Mouse (Mus musculus) midbrain, postnatal 0 days (tissue): ENCODE measurements at regions not wholly inside any gene's neighbourhood (a gene's known extent, or its start where the extent isn't known, plus 50 kb on each side); places are given as distances from the start of the nearest gene placed in this dataset.

ENCODE experiments used
- ATAC-seq: fragments of 200-750 bp; cut with Nextera tagmentation; 2 replicates; pipeline ENCODE4 v1.8.0; 2017; ENCODE audit warnings: moderate number of reproducible peaks, mild to moderate bottlenecking, moderate TSS enrichment, moderate library complexity; ENCODE audit not compliant: low FRiP score
- DNase-seq: peaks from one replicate; pipeline ENCODE4 v3.0.0-alpha.2; 2015; ENCODE audit warnings: low spot score
- H3K27ac ChIP-seq: fragments of 300-500 bp; sonication (generic); 2 replicates; pipeline ENCODE4 v1.5.1; 2014; ENCODE audit warnings: low read depth, mild to moderate bottlenecking, low read length, mixed read lengths
- H3K27me3 ChIP-seq: fragments of 300-500 bp; sonication (generic); 2 replicates; pipeline ENCODE4 v1.6.1; 2014; ENCODE audit warnings: low read length, control low read depth, mixed read lengths; ENCODE audit not compliant: insufficient read depth
- H3K36me3 ChIP-seq: fragments of 300-500 bp; sonication (generic); 2 replicates; pipeline ENCODE4 v1.6.1; 2014; ENCODE audit warnings: low read length, control low read depth, mixed read lengths; ENCODE audit not compliant: insufficient read depth
- H3K4me1 ChIP-seq: fragments of 300-500 bp; sonication (generic); 2 replicates; pipeline ENCODE4 v1.6.1; 2014; ENCODE audit warnings: mild to moderate bottlenecking, control low read depth, antibody characterized with exemption, low read length, mixed read lengths; ENCODE audit not compliant: insufficient read depth
- H3K4me2 ChIP-seq: fragments of 300-500 bp; sonication (generic); 2 replicates; pipeline ENCODE4 v1.6.1; 2014; ENCODE audit warnings: low read depth, mild to moderate bottlenecking, low read length, mixed read lengths; ENCODE audit not compliant: poor library complexity, severe bottlenecking
- H3K4me3 ChIP-seq: fragments of 300-500 bp; sonication (generic); 2 replicates; pipeline ENCODE4 v1.5.1; 2014; ENCODE audit warnings: low read depth, mild to moderate bottlenecking, low read length, moderate library complexity
- H3K9ac ChIP-seq: fragments of 300-500 bp; sonication (generic); replicated peaks from 2 replicates; pipeline ENCODE4 v1.6.1; 2014; ENCODE audit warnings: mild to moderate bottlenecking, low read length, moderate library complexity, mixed read lengths; ENCODE audit not compliant: poor library complexity, severe bottlenecking
- H3K9me3 ChIP-seq: fragments of 300-500 bp; sonication (generic); 2 replicates; pipeline ENCODE4 v1.6.1; 2016; ENCODE audit warnings: low read length, control low read depth
- CTCF ChIP-seq: IDR thresholded peaks from 2 replicates; pipeline ENCODE4 v1.5.1; 2016; ENCODE audit warnings: antibody characterized with exemption, mild to moderate bottlenecking
- WGBS: fragments of 180-500 bp; shearing (Covaris S2); extraction: QIAGEN DNeasy Blood & Tissue Kit; methylation state at CpG from one replicate; pipeline ENCODE4 v1.1.7; 2014; 5-methylcytosine and 5-hydroxymethylcytosine counted together

- WGBS = 80% methylated on average over 3 of the region's 3 CpGs
- no peak for ATAC-seq
- no peak overlapping the region for H3K27ac ChIP-seq
These were observed 252.5 kb downstream of the Fam181b start for GRCm38 (mm10) chr7:93332203-93332602.

GRCm38 (mm10) chr7:93336420-93336819 is 256.8 kb downstream of the Fam181b start:
- Histone ChIP-seq H3K4me2 (no peak overlapping the region), H3K4me3 (no peak overlapping the region), H3K9ac (no peak overlapping the region), H3K4me1 (no peaks in the 10 kb centered on the region), H3K27ac (no peak overlapping the region), H3K27me3 (no peaks in the 10 kb centered on the region), H3K9me3 (no peaks in the 10 kb centered on the region), H3K36me3 (no peaks in the 10 kb centered on the region)
- WGBS = 13% methylated on average over 1 of the region's 1 CpGs
- peak; percentile 71 for DNase-seq
- 0 out of 2 replicates have a peak, but pooled peaks have one; percentile 54 for ATAC-seq
- peak; percentile 79 for TF ChIP-seq CTCF

More at GRCm38 (mm10) chr7:93332203-93332602, 252.5 kb downstream of the Fam181b start:
- Histone ChIP-seq H3K9me3 (no peaks in the 10 kb centered on the region), H3K9ac (no peak overlapping the region), H3K4me1 (no peaks in the 10 kb centered on the region), H3K4me2 (no peak overlapping the region), H3K27me3 (no peaks in the 10 kb centered on the region), H3K4me3 (no peak overlapping the region), H3K36me3 (no peaks in the 10 kb centered on the region)
- DNase-seq = no peak
- TF ChIP-seq CTCF = no peak
